Mouse (Mus musculus): Measurements from ENCODE around the gene Lpin2.

Lpin2 gene

GRCm38 (mm10) chr17:71265336-71266051 is 83.1 kb downstream of the Lpin2 start:
- DNase-seq = no peak

DNA sequence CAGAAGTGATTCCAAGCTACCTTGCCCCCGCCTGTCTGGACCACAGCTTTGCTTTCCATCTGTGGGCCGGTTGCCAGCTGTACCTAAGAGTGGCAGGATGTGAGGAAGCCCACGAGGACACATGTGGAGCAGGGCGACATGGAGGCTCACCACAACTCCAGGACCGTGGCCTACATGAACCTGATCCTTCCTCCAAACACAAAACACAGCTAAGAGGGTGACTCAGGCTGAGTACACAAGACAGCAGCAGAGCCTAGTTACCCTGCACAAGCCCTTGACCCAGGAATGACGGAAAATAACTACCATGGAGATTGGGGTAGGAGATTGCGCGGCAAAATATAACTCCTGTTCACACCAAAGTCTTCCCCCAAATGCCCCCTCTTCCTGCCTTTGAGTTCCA is 85.0 kb downstream of the Lpin2 start:
- no peak for DNase-seq

GRCm38 (mm10) chr17:71268152-71268551 is 85.8 kb downstream of the Lpin2 start:
- no peak for DNase-seq

DNA sequence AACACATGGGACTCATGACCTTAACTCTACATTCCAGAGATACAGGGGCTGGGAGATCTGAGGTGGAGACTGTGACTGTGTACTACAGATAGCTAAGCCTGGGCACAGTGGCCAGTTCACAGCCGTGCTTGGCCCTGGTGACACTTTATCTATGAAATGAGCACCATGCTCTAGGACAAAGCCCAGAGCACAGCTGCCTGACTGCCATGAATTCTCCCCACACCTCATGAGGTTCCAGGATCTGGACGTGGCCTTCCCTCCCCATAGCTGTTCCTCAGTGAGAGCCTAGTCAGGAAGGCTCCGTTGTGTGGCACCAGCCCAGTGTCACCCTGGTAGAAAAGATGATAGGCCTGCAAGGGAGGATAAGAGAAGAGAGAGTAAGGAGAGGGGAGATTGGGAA is 86.2 kb downstream of the Lpin2 start:
- no peak for DNase-seq

GRCm38 (mm10) chr17:71273901-71274300 is 91.5 kb downstream of the Lpin2 start:
- no peak for DNase-seq

DNA sequence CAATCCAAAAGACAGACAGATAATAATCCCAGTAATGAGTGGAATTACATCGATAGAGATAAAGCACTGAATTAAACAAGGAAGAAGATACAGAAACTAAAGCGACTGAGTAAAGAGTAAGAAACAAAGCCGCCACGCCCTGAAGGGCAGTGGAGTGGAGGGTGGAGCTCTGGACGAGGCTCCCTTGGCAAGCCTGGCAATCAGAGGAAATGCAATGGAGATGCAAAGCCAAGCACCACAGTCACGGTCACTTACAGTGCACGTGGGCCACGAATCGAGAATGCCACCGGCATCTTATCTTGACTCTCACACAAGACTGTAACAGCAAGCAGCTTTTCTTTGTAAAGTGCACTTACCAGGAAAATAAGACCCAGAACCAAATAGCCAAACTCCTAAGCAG is 94.4 kb downstream of the Lpin2 start:
- DNase-seq = no peak

DNA sequence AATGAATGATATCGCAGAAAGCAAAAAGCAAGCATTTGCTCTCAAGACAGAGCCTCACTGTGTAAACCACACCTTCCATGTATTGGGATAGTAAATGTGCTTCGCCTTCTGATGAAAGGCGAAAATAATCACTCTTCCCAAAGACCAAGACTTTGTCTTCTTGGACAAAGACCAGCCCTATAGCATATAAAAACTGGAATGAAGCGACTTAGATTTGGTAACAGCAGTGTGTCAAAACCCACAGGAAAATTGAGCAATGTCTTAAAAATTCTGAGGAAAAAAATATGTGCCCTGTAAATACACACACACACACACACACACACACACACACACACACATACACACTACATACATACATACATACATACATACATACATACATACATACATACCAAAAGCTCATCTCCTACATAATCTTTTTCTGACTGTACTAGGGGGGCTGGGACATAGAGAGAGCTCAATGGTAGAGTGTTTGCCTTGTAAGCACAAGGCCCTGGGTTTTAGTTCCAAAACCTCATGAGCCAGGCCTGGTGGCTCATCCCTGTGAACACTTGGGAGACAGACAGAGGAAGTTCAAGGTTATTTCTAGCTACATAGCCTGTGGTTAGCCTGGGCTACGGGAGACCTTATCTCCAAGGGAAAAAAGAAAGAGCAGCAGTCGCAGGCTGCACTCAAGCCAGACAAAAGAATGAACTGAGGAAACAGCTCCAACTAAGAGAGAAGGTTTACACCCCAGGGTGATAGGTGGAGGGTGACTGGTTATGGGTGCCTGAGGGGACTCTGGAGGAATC is 95.5 kb downstream of the Lpin2 start:
- DNase-seq = no peak

GRCm38 (mm10) chr17:71282716-71283115 is 100.4 kb downstream of the Lpin2 start:
- no peak for DNase-seq

DNA sequence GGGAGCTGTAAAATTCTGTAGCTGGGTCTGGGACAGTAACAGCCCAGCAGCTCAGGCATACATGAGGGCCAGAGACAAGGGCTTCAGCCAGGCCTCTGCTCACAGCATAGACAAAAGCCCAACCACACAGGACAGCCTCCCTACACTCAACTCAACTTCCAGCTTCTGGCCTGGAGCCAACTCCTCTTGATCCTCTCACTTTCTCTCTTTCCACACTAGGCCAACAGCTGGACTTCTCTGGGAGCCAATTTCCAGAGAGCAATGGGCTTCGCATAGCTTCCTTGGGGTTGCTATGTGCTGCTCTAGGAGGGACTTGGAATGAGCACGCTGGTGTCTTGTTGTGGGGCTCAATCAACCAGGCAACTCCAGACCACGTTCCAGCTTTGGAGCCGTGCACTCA is 100.9 kb downstream of the Lpin2 start:
- peak; percentile 23 to 44 for DNase-seq

GRCm38 (mm10) chr17:71284890-71285289 is 102.5 kb downstream of the Lpin2 start:
- no peak for DNase-seq

DNA sequence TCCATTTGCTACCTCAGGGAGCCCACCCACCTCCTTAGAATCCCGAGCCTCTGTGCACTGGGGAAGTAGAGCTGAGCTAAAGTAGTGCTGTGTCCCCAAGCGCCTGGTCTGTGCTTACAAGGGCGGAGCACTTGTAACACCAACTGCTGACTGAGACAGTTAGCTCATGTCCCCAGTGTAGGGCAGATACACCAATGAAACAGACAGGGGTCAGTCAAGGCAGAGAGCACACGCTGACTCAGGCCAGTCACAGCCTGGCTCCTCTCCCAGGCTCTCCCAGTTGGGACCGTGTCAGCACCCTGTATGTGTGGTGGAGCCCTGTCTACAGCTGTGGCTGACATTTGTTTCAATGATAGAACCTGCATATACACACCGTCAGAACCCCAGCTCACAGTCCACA is 103.6 kb downstream of the Lpin2 start:
- DNase-seq = no peak

DNA sequence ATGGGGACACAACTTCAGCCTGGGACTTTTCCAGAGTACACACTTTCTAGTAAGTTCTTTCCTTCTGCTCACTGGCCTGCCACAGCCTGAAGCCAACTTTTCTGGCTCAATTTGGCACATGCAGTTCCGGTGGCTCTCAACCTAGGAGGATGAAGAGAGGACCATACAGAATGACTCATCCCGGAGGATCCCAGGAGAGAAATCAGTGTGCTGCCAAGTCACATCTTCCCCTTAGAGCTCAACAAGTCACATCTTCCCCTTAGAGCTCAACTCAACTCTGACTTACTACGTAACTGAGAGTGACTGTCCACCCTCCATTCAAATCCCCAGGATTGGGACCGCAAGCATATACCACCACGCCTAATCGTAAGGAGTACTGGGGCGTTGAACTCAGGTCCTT is 105.2 kb downstream of the Lpin2 start:
- no peak for DNase-seq

GRCm38 (mm10) chr17:71288145-71288758 is 105.9 kb downstream of the Lpin2 start:
- no peak for DNase-seq

- DNase-seq = no peak
Observed at GRCm38 (mm10) chr17:71288808-71289548, 106.6 kb downstream of the Lpin2 start.

DNA sequence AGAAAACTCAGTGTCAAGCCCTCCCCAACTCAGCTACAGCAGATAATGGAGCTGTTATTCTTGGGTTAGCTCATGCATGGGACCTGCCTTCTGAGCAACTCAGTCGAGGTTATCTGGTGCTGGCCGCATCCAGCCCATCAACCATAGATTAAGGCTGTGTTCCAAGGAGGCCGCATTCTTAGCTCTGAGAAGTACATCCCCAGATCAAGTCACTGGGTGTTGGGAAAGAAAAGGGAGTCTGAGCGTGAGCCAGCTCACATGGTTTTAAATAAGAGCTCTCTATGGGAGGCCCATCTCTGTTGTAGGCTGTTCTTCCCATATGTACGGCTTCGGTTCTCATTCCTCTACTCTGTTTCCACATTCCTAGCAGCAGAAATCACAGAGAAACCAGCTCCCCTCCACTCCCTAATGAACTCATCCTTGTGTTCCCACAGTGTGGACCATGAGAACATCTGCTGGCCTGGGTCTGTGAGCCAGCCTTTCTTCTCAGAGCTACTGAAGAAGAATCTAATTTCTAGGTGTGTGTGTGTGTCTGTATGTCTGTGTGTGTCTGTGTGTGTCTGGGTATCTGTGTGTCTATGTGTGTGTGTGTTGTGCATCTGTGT is 107.3 kb downstream of the Lpin2 start:
- DNase-seq = no peak

DNA sequence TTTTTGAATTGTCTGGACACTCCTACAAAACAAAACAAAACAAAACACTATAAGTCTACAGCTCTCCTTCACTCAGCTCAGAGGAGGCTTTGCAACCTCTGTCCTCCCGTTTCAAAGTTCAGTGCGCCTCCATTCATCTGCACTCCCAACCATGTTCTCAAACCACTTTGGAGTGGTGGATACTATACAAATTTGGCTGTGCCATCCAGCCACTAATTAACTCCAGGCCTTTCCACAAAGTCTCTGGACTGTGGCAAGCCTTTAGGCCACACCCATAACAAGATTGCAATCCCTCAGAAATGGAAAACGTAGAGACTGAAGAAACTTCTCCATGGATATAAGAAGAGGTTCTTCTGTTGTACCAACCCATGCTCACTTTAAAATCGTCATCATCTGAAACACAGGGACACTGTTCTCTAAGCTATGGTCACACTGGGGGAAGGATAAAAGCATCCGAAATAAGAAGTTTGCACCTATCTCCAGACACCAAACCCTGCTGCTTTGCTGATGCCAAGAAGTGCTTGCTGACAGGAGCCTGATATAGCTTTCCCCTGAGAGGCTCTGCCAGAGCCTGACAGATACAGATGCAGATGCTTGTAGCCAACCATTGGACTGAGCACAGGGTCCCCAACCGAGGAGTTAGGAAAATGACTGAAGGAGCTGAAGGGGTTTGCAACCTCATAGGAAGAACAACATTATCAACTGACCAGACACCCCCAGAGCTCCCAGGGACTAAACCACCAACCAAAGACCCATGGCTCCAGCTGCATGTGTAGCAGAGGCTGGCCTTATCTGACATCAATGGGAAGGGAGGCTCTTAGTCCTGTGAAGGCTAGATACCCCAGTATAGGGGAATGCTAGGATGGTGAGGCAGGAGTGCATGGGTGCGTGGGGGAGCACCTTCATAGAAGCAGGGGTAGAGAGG is 108.4 kb downstream of the Lpin2 start:
- no peak for DNase-seq

GRCm38 (mm10) chr17:71291897-71292420 is 109.6 kb downstream of the Lpin2 start:
- DNase-seq = no peak

- no peak for DNase-seq
Observed at GRCm38 (mm10) chr17:71292897-71293296, 110.5 kb downstream of the Lpin2 start.

DNA sequence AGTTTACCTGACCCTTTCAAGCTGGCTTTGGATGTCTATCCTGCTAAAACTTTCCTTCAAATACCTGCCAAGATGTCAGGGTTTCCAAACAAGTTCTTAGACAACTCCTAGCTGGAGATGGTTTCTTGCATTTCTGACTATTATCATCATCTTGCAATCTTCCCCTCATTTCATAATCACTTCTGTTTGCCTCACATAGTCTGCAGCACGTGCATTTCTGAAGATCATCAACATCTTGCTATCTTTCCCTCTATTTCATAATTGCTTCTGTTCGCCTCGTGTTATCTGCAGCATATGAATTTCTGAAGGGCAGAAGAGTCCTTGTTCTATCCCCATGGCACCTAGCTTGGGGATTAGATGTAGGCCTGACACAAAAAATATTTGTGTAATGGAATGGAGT is 112.2 kb downstream of the Lpin2 start:
- DNase-seq = no peak

Measured in cerebellum, postnatal 10 days (tissue).